Mouse (Mus musculus) 416B (cell line): ENCODE measurements at regions not wholly inside any gene's neighbourhood (a gene's known extent, or its start where the extent isn't known, plus 50 kb on each side); places are given as distances from the start of the nearest gene placed in this dataset.

Experiments used
- DNase-seq: peaks from one replicate; pipeline ENCODE4 v3.0.0; 2011; ENCODE audit warnings: low read depth

DNA sequence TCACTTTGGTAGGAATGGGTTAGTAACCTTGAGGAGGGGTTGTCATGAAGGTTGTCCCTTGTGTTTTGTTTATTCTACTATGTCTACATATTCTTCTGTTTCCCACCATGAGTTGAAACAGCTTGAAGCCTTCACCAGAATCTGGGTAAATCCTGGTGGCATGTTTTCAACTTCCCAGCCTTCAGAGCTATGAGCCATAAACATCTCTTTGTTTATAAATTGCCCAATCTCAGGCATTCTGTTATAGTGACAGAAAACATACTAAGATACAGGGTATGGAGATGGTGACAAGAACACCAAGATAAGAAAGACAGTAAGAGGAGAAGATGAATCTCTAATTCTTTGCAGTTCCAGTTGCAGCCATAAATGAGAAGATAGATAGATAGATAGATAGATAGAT, 396.5 kb downstream of the Tns1 start:
- DNase-seq, result no peak

DNA sequence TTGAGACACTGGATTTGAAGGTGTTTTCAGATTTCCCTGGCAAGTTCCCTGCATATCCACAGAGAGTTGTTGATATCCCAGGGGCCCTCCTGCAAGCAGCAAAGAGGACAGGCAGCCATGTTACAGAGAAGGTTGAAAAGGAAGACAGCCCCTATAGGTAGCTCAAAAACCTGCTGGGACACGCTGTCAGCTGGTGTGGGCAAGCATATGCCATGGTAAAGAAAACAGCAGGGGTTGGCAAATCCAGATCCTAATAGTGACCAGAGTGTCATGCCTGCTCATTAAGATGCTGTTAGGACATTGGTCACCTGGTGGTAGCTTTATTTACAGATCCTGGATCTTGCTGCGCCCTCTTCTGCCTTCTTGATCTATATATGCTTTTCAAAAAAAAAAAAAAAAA, 397.6 kb downstream of the Tns1 start:
- DNase-seq, result no peak

DNA sequence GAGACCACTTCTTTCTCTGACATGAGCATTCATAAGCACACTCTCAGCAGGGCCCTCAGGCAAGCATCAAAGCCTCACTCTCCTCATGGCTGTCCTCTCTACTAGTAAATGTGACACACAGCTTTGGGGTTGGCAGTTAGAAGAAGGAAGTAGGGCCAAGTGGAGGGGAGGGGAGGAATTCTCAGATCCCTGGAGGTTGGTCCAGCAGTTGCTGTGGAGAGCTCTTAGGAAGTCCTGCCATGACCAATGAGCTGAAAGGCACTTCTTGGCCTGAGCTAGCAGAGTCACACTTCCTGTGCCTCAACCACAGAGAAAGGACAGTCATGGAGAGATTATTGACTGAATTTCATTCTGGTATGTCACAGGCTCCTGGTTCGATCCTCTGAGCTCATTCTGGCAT, 398.8 kb downstream of the Tns1 start:
- DNase-seq, result no peak

DNA sequence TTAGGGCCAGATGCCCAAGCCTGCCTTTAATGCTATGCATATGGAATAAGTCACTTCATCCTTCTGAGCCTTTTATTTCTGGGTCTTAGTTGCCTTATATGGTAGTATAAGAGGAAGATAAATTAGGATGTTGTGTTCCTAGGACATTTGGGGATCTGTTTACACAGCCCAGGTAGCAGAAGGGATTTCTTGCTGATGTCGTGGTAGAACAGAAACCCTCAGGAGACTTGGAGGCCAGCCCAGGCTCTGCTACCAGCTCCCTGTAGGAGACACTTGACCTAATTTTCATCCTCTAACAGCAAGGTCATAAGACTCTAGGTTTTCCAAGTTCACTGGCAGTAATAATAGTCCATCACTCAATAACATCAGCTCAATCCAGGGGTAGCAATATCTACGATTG, 399.7 kb downstream of the Tns1 start:
- no peak for DNase-seq

DNA sequence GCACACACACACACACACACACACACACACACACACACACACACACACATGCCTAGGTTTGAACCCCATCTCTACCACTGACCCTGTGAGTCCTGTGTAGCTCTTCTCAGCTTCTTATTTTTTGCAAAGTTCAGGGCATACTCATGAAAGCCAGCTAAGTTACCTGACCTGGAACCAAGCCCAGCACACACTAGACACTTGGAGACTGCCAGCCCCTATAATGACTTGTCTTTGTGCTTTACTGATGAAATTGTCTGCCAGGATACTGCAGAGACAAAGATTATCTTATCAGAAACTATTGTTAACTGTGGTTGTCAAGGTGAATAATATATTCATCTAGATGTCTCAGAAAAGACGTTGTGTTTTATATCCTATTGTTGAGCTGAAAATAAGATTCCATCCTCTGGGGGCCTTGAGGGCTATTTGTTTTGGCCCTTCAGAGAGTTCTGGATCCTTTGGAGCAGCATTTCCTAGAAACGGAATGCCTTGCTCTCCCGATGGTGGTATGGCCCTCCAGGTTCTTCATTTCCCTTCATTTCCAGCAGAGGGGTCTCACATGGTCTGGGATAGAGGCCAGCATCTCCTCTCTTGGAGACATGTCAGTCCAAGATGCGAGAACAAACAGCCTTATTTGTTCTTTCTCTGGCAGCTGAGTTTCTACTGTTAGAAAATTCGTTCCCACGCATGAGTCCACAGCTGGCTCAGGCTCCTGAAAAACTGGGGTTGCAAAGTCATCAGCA, 402.6 kb downstream of the Tns1 start:
- DNase-seq, result no peak

DNA sequence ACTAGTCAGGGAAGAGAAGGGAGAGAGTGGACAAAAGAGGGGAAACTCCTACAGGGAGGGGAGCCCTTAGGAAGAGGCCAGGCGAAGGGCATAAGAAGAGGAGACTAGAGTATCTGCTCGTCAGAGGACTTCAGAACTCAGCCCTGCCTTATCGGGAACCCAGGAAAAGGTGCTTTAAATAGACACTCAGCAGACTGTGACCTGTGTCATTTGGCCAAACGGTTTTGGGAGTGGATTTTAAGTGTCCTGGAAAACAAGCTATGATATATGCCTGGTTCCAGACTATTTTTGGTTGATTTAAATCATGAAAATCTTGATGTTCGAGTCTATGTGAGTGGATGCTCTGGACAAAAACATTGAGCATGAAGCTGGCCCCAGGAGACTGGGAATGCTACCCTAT, 405.8 kb downstream of the Tns1 start:
- no peak for DNase-seq

DNA sequence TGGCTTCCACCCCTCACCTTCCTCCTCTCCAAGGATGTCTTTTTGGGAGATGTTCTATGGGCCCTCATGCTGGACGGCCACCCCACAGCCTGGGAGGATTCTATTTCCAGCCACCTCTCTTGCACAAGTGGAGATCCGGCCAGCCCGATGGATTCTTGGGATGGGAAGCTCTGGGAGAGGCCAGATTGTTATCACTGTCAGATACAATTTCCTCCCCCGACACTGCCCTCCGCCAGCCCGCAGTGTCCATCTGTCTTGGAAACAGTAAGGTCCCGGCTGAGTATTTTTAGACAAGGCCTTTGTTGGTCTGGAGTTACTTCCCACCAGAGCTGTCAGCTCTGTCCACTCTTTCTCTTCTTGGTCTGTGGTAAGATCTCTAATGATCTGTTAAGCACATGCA, 406.8 kb downstream of the Tns1 start:
- no peak for DNase-seq

DNA sequence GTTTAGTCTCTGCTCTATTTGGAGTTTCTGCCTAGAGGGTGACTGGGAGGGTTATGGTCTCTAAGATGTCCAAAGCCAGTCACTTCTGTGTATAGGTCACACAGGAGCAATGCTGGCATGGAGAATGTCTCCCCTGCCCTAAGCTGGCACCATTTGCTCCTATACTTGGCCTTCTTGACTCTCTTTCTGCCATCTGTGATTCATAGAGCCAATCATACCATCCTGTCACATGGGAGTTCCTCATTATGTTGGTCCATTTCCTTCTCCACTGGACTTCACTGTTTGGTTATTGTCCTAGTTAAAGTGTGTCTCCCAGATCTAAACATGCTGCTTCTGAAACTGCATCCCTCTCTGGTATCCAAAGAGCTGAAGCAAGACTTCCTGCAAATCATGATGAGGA, 407.3 kb downstream of the Tns1 start:
- DNase-seq, result no peak

DNA sequence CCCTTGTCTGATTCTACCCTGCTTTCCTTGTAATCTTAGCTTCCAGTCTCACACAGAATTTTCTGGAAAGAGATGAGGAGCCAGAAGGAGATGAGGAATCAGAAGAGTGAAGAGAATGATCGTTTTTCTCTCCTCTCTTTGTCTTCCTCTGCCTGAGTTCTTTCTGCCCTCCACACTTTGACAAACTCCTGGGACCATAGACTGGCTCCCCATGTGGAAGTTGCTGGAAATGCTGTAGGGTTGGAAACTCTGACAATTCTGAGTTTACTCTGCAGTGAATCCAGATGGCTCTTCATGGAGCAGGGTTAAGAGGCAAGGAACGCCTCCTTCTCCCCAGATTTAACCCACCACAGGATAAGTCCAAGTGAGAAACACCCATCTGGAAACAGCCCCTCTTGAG, 408.7 kb downstream of the Tns1 start:
- DNase-seq, result no peak

DNA sequence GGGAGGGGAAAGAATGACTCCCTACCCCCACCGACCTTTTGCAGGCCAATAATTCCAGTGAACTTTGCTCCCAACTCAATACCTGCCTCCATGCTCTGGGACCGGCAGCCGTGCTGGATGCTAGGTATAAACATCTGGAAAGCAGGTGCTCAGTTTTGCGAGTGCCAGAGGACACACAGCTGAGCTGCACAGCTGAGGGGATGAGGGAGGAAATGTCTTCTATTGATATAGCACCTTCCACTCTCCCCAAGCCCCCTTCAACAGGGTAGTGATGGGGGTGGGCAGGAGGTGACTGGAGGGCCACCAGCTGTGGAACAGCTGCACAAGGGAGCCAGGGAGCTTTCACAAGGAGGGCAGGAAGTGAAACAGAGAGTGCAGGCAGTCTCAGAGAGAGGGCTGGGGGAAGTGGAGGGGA, 421.8 kb downstream of the Tns1 start:
- no peak for DNase-seq

DNA sequence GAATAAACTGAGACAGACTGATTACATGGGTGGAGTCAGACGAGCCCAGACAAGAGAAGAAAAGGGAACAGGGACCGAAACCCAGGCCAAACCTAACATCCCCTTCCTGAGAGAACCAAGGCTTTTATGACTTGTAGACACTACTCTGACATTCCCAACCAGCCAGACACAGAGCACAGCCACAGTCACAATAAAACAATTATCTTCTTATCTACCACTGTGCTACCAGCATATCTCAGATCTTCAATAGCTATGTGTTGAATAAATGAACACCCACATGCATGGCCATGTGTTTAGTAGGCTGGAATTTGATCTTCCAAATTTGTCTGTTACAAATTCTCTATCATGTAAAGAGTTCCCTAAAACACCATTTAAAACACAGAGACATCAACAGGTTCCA, 430.7 kb downstream of the Tns1 start:
- no peak for DNase-seq

DNA sequence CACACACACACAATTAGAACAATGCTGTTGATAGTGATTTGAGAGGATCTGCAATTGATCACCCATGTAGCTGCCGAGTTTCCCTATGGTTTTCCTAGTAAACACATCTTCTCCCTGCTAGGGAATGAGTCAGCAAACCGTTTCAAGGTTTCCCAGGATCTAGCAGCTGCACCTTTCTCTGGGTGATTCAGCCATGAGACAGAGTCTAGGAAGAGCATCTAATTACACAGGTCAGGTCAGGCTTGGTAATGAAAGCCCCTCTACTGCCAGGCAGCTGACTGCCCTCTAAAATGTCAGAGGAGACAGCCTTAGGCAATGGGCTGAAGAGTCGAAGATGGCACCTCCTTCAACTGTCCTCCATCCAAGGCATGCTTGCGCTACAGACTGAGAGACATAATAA, 438.5 kb downstream of the Tns1 start:
- no peak for DNase-seq

DNA sequence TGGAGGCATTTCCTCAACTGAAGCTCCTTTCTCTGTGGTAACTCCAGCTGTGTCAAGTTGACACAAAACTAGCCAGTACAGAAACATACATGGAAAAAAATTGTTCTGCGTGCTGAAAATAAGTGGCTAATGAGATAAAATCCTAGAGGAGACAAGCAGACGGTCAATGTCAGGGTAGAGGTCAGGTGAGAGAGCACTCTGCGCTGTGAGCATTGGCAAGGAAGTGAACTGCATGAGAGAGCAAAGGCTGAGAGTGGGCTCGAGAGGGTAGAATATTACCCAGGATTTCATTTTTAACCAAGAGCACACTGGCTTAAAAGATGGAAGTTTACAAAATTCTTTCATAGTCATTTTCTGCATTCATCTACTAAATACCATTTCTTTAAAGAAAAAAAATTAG, 439.2 kb downstream of the Tns1 start:
- DNase-seq, result no peak

DNA sequence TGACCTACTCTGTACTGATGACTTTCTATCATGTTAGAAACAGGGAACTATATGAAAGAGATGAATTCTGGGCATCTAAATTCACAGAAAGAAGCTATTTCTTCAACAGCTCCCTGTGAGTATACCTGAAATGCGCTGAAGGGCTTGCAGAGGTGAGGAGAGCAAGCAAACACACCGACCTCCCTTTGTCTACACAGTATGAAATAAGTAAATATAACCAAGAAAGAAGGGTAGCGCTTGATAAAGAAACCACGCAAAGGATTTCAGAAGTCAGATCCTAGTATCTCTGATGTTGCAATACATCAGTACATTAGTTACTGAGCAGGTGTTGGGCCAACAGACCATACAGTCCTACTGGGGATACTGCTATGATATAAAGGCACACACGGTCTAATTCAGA, 440.1 kb downstream of the Tns1 start:
- DNase-seq, result no peak

DNA sequence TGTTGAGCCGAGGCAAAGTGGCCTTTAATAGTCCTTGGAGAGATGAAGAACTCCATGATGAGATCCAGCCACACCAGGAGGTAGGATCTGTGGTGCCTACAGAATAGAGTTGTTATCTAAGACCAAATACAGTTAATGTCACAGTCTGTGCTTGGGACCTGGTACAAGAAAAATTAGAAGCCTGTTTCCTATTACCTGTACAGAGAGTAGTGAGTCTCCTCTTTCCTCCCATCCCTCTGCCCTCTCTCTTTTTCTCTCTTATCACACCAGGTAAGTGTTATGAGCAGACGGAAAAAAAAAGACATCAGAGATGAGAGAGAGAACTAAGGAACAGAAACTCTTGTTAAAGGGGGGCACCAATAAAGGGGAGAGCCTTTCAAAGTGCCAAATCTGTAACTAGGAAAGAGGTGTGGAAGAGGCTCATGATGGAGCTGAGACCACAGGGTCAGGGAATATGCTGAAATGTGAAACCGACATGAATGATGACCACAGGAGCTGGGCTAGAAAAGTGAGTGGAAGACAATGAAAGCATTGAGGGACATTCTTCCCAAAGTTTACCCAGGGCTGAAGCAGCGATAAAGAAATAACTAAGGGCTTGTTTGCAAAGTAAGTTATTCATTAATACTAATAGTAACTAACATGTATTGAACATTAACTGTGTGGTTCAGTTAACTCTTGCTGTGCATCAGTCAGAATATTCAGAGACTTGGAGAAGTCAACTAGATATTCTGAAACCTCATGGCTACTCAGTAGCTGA, 440.9 kb downstream of the Tns1 start:
- DNase-seq, result no peak

DNA sequence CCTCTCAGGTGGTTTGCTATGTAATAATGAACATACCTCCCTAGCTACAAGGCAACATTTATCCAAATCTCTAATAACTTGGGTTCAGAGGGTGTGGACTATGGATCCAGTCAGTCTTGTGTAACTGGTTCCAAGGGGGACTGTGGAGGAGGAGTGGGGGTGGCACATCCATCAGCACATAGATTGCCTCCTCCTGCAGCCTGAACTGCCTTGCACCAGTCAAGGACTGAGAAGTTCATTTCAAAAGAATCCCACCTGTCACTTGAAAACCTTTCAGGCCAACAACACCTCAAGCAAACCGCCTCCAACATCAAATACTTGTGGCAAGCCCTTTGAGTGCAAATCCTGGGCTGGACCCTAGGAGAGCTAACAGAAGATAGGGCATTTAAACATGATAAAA, 442.6 kb downstream of the Tns1 start:
- no peak for DNase-seq

DNA sequence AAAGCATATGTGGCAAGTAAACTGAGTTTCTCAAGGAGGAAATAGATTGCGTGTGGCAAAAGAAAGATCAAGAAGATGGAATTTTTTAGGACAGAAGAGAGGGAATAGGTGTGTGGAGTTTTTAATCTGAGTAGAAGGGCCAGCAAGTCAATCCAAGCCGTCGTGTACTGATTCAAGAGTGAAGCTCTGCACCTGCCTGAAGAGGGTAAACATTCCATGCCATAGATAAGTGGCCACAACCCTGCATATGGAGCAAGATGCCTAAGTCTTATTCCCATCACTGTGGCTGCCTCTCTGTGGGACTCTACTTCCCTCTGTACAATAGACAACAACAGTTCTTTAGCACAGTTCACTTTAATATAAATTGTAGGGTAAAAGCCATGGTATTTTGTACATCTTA, 443.4 kb downstream of the Tns1 start:
- no peak for DNase-seq

DNA sequence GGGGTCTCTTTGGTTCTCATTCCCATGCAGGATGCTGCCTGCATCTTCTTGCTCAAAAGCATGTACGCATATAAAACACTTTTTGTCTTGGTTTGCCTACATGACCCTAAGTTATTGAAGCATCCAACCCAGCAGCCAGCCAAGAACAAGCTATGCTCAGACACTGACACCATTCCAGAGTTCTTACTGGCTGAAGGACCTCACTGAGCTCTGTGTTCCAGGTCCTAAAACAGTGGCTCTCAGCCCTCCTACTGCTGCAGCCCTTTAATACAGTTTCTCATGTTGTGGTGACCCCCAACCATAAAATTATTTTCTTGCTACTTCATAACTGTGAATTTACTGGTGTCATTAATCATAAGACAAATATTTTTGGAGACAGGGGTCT, 450.4 kb downstream of the Tns1 start:
- DNase-seq, result no peak

DNA sequence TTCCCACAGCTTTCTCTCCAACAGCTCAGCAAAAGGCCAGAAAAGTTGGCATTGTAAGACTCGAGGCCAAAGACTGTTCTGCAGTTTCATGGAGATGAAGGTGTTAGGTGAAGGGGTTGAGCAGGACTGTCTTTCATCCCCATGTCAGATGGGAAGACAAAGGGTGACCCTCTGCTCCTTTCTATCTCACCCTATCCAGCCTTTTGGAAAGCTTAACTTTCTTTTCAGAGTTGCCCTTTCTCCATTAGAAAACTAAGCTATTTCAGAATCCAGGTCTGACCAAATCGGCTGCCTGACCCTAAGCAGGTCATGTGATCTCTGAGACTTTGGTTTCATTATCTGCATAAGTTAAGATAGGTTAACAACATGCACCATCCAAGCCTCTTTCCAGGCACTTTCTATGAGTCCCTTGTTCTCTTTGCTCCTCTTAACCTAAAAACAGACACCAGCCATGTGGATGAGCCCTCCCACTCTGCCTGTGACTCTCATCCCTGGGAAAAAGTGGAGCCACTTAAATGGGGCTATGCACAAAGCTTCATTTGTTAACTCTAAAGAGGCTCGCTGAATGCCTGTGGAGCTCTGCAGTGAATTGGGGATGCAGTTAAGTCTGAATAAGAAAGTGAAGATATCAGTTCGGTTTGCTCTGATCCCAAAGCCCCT, 450.9 kb downstream of the Tns1 start:
- DNase-seq, result no peak

DNA sequence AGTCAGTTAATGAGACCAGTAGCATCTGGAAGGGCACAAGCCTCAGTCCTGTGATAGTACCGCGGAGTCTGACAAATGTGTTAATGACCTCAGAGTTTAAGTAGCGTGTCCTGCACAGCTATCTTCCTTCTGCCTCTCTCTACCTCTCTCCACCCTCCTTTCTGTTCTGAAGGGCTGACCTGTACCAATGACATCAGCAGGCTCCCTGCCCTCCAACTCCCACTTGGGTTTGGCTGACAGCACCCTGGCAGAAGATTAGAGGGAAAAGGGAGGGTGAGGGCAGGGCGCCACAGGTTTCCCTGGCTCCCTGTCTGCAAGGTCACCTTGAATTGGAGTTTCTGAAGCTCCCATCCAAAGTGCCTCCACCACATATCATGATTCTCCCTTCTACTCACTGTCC, 452.0 kb downstream of the Tns1 start:
- DNase-seq, result no peak

DNA sequence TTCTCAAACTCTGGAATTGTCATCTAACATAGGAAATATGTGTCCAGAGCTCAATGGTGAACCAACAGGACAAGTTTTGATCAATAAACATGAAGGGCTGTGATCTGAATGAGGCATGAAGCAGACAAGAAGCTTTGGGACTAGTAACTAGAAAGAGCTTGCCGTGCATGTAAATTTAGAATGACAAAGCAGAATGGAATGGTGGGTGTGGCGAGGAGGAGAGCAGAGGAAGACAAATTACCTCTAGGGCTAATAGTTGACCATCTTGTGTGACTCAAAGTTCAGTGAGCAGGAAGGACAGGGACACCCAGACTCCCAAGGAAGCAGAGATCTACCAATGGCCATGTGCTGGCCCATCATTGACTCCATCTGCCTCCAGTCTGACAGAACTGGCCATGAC, 455.6 kb downstream of the Tns1 start:
- no peak for DNase-seq

DNA sequence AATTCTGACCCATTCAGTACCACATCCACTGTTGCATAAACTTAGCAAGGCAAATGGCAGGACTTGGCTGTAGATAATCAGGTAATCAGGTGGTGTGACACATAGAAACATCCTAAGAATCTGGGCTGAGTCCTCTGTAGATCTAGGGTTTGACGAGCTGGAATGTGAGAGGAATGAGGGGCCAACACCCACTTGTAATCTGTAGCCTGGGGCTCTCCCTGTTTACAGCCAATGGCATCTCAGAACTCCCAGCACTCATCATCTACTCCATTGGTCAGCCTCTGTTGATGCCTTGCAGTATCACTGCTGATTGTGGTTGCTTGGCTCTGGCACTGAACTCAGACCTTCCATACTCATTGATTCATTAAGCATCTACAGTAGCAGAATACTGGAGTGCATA, 460.7 kb downstream of the Tns1 start:
- no peak for DNase-seq

DNA sequence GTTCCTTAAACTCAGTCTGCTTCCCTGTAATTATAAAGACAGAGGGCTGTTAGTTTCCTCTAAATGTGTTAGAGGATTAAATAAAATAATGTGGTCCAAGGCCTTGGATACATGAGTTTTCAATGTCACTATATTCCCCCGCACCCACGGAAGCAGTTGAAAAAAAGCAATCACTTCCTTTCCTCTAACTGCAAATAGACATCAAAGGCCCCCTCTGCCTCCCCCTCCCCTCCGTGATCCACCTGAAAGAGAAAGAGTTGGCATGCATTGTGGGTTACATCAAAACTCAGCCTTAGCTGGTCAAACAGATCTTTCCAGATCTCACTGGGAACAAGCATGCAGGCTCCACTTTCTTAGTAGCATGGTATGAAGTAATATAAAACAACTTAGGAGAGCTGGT, 479.2 kb downstream of the Tns1 start:
- no peak for DNase-seq

DNA sequence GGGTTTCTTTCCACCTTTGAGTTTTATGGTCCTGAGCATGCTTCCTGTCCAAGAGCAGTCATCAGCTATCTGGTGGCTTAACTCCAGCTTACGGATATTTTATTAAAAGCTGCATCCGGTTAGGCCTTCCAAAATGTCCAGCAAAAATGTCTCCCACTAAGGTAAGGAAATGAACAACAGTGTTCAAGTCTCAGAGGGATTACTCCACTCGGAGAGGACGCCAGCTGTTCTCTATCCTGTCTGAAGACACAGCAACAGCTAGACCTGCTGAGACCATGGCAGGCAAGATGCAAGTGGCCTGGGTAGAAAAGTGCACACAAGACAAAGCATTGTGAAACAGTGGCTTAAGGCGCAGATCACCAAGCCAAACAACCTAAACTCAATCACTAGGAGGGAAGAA, 479.9 kb downstream of the Tns1 start:
- DNase-seq, result no peak
